Mouse (Mus musculus): ENCODE data around the gene Efemp2. TPM values are rescaled to one million over a fixed set of nuclear protein-coding genes. Genes with fewer than 3 reads are reported as not detected.

Efemp2 gene
- 1 to 10 TPM in 1 of 2 experiments, not detected in 1; 1.5 TPM for total RNA-seq (2023)

DNA sequence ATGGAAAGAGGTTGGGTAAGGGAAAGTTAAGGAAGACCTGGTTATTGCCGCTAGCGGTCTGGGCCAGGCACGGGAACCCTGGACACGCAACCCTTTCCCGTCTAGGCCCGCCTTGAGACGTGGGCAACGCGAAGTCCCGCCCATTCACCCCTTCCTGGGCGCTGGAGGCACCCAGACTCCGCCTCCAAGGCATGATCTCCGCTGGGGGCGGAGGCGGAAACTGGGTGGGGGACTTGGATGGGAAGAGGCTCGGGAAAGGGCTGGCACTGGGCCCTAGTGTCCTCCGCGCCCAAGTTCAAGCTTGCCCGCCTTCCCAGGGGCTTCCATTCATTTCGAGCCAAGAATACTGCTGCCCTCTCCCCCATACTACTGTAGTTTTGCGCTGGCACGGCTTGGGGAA lies at the start of gene Efemp2:
Gene Efemp2, plus strand, starts transcription at position 235 of the 400 bp plus-strand sequence.

DNA sequence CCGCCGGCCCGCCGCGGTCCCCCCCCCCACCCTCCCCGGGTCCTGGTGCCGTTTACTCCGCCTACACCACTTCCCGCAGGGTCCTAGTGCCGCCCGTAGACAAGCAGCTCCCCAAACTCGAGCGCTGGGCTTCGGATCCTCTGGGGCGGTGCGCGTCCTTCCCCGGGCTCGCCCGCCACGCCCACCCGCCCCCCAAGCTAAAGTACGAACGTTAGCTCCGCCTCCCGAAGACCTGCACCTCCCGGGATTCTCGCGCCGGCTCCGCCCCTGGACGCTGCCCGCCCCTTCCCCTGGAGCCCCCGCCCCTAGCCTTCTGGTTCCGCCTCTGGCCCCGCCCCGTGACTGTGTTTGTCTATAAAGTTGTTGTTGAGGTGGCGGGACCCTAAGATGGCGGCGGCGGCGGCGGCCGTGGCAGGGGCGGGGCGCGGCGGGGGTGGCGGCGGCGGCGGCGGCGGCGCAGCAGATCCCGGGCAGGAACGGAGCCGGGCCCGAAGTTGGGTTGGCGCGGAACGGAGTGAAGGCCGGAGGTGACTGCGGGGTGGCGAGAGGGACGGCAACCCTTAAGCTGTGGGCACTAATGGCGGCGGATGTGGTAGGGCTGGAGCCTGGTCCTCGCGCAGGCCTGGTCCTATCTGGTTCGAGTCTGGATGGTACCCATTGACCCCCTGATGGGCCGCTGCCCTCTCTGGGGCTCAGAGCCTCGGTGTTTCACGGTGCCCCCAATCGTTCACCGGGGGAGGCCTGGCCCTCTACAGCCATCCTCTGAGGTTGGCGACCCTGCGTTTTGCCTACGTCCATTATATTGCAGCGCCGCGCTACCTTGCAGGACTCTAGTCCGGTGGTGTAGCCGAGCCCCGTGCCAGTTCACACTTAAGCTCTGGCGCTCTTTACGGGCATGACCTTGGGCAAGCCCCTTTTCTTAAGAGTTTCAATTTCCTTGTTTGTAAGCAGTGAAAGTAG lies 48.7 kb upstream of the Efemp2 start, which contains the start of the genes Drap1 and AI837181:
Gene Drap1, minus strand, starts transcription at position 198 of the 960 bp plus-strand sequence.
Gene AI837181, plus strand, starts transcription at position 363 of the 960 bp plus-strand sequence.

DNA sequence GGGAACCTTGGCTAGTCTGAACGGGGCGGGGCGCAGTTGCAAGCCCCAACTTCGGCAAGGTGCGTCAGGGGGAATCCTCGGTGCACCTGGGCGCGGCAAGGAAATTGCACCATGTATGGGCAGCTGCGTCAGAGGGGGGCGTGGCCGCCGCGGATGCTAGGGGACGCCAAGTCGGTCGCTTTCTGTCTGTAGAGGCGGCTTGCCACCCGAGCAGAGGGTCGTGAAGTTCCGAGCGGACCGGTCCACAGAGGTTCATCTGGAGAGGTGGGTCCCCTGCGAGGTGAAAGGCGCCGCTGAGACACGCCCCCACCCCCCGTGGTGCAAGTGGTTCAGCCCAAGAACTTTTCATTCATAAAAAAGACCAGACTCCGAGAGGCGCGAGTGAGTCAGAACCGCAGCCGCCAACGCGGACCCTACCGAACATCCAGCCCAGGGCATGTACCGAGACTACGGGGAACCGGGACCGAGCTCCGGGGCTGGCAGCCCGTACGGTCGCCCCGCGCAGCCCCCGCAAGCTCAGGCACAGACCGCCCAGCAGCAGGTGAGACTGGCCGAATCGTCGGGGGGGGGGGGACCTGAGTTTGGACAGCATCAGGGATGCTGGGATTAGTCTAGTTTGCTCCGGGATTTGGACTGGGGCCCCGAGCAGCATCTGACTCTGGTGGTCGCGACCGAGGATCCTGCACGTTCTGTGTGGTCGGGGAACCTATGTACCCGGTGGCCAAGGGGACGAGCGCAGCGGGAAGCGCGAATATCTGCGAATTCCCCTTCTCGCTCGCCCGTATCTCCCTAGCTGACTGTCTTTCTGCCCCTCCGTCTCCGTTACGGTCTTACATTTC lies 26.0 kb upstream of the Efemp2 start, which contains the start of gene Fosl1:
Gene Fosl1, plus strand, starts transcription at position 33 of the 839 bp plus-strand sequence.

DNA sequence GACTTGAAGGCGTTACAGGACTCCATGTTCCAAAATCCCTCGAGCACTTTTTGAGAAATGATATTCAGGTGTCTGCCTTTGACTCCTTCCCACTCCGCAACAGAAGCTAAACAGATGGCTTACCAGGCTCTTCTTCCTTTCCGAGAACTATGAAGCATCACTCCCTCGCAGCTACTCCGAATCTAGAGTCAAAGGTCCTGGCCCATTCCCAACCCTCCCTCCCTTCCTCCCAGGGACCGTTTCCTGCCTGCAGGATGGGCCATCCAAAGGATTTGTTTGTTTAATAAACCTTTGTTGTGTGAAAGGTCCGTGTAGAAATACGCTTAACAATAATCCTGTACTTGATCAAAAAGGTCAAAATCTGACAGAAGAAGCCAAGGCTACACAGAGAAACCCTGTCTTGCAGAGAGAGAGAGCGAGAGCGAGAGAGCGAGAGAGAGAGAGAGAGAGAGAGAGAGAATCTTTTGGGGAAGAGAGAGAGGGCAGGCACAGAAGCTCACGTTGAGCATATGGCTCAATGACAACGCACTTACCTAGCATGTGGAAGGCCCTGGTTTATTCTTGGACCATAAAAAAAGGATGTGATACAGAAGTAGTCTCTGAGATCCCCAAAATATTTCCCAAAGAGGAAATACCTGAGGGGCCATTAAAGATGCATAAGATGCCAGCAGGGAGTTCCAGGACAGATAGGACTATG lies 15.9 kb upstream of the Efemp2 start, which contains the start of gene Ccdc85b:
Gene Ccdc85b, minus strand, starts transcription at position 149 of the 697 bp plus-strand sequence.

DNA sequence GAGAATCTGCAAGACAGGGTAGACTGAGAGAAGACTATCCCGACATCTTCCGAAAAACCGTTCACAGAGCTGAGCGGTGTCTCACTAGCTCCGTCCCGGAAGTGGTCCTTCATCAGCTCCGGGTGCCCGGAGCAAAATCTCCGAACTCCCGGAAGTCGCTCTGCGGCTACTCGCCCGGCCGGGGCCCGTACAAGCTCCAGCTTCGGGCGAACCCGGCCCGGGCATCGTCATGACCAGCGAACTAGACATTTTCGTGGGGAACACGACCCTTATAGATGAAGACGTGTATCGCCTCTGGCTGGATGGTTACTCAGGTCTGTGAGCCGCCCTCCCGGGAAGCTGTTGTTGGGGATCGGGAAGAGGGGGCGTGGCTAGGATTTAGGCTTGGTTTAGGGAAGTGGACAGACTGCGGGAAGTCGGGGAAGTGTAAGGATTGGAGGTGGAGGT lies 13.3 kb upstream of the Efemp2 start, which contains the start of gene Fibp:
Gene Fibp, plus strand, starts transcription at position 151 of the 447 bp plus-strand sequence.

DNA sequence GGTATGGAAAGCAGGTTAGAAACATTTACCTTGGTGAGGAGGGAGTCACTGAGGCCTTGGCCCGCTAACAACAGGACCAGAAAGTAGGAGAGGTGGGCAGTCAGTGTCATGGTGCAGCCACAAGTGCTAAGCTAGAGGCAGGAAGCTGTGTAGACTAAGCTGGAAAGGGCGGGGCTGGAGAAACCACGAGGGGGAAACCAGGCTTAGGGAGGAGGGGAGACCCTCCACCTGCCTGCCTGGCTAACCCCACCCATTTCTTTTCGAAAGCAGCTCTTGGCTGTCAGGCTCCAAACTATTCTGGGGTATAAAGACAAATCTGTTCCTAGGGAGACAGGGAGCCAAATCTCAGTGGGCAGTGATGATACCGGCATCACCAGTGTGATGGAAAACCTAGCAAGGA lies 5.4 kb upstream of the Efemp2 start, which contains the start of gene Ctsw:
Gene Ctsw, minus strand, starts transcription at position 134 of the 400 bp plus-strand sequence.

DNA sequence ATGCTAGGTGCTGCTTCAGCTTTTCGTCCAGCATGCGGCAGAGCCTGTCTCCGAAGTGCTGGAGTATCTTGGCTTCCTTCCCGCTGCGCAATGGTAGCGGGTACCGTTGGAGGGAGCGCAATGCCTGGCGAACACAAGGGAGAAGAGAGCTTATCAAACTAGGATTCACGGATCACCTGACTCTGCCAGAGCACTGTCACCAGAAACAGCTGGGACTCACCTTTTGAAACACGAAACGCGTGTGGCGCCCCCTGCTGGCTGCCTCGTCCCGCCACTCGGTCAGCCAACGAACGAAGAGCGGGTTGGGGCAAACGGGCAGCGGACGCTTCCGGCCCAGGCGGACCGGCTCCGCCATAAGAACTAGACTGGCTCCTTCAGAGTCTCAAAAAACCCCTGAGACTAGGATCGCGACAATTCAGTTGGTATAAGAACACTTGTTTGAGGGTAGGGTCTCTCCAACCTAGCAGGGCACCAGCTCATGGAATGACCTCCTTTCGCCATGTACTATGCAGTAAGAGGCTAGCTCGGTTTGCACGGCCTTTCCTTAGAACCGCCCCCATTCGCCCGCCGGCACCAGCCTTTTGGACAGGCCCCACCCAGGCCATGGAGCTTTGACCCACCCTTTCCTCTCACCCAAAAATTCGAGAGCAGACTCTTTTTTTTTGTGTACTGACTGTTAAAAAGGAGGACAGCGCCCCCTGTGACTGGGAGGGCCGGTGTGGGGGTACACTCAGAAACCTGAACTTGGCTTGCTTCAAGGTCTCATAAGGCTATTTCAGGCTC lies 14.2 kb downstream of the Efemp2 start, which contains the start of gene Mus81:
Gene Mus81, minus strand, starts transcription at position 635 of the 783 bp plus-strand sequence.

DNA sequence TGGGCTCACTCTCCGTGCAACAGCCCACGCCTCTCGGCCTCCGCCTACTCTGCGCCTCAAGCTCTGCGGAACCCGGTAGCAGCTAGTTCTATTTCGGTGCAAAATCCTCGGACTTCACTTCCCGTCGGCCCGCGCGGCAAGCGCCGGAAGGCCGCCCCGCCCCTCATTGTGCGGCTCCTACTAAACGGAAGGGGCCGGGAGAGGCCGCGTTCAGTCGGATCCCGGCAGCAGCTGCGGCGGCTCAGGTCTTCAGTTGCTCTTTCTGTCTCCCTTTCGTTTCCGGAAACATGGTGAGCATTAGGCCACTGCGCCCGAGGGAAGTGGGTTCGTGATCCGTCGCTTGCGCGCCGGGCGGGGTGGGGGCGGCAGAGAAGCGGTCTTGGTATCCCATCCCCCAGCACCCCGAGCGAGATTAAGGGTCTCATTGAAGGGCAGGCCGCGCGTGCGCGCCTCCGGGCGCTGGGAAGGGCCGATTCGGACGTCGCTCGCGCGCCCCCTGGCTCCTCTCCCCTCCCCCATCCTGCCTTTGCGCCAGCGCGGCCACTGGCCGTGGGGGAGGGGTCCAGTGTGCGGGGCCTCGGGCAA lies 16.7 kb downstream of the Efemp2 start, which contains the start of gene Cfl1:
Gene Cfl1, plus strand, starts transcription at position 143 of the 585 bp plus-strand sequence.

DNA sequence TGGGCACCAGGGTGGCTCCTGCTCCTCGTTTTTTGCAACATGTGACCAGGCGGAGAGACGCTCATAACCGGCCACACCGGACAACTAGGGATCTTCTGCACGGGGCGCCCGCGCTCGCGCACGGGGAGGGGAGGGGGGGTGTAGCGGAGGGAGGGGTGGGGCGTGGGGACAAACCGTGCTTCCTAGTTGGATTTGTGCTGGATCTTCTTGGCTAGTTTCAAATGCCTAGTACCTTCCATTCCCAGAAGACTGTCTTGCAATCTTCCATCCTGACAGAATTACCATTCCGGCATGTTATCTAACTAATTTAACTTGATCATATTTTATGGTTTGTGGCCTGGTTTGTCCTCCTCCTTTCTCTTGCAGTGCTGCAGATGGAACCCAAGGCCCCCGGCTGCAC lies 29.9 kb downstream of the Efemp2 start, which contains the start of gene 1700020D05Rik:
Gene 1700020D05Rik, minus strand, starts transcription at position 101 of the 400 bp plus-strand sequence.

DNA sequence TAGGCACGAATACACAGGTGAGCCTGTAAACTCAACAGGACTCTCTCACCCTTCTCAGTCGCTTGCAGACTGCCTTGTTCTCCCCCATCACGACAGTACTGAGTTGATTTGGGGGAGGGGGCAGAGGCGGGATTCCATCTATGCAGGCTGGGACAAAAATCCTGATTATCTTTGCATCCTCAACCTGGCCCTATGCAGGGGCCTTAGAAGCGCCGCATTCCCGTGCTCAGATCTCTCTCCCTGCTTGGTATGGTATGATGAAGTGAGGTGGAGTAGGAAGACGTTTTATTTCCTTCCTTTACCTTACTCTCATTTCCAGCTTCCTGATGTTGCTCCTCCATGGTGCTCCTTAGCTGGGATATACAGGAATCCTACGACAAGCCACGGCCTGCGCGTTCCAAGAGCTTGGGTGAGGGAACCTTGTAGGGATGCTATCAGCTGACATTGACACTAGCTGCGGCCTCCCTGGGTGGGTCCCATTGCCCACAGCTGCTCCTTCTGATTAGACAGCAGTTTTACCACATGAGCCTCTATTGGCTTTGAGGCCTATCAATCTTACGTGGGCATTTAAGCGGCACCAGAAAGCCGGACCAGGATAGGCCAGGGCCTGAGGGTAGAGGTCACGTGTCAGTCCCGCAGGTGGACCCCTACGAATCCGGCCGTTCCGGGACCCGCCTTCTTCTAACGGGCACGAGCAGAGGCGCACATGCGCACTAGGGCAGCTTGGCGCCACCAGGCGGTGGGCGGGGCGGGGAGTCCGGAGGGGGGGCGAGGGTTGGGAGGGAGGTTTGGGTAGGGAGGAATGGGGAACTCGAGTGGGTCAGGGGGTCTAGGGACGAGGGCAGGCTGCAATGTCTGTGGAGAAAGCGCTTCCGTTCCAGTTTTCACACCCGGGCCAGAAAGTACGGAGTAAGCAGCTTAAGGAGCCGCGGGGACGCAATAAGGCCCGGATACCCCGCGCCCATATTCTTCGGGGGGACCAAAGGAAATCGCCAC lies 36.6 kb downstream of the Efemp2 start, which contains the start of gene Snx32:
Gene Snx32, minus strand, starts transcription at position 508 of the 996 bp plus-strand sequence.

Other genes starting within 250 kb of the Efemp2 start
- 10 to 100 TPM; 81.2 to 92.8 TPM for gene Pacs1, start 200.8 kb upstream of the Efemp2 start, total RNA-seq (2023)
- 100 to 1,000 TPM; 309 to 311 TPM for gene Sf3b2, start 178.5 kb upstream of the Efemp2 start, total RNA-seq (2023)
- gene Gal3st3, start 175.6 kb upstream of the Efemp2 start, total RNA-seq (2023), result not detected
- not detected for gene Catsper1, start 138.2 kb upstream of the Efemp2 start, total RNA-seq (2023)
- not detected for gene Cst6, start 124.4 kb upstream of the Efemp2 start, total RNA-seq (2023)
- 10 to 100 TPM; 39.6 to 43.4 TPM for gene Eif1ad, start 107.2 kb upstream of the Efemp2 start, total RNA-seq (2023)
- gene Banf1, start 106.8 kb upstream of the Efemp2 start, total RNA-seq (2023), result 10 to 100 TPM; 93.0 to 94.1 TPM
- gene Sart1, start 85.3 kb upstream of the Efemp2 start, total RNA-seq (2023), result 100 to 1,000 TPM; 177 to 198 TPM
- not detected for gene Tsga10ip, start 71.4 kb upstream of the Efemp2 start, total RNA-seq (2023)
- 100 to 1,000 TPM; 174 to 177 TPM for gene Drap1, start 49.0 kb upstream of the Efemp2 start, total RNA-seq (2023)
- gene AI837181, start 48.8 kb upstream of the Efemp2 start, total RNA-seq (2023), result 10 to 100 TPM; 59.5 to 60.9 TPM
- gene Fosl1, start 26.4 kb upstream of the Efemp2 start, total RNA-seq (2023), result 1 to 10 TPM in 1 of 2 experiments, not detected in 1; 1.3 TPM
- gene Ccdc85b, start 16.1 kb upstream of the Efemp2 start, total RNA-seq (2023), result 1 to 10 TPM; 3.1 to 3.6 TPM
- gene Fibp, start 13.3 kb upstream of the Efemp2 start, total RNA-seq (2023), result 100 to 1,000 TPM; 115 to 174 TPM
- gene Ctsw, start 5.4 kb upstream of the Efemp2 start, total RNA-seq (2023), result 1 to 10 TPM; 2.0 to 3.3 TPM
- gene Mus81, start 14.4 kb downstream of the Efemp2 start, total RNA-seq (2023), result 10 to 100 TPM; 39.6 to 51.8 TPM
- 1,000 to 10,000 TPM; 1,245 to 1,301 TPM for gene Cfl1, start 16.5 kb downstream of the Efemp2 start, total RNA-seq (2023)
- 1 to 10 TPM; 3.5 to 4.9 TPM for gene 1700020D05Rik, start 29.8 kb downstream of the Efemp2 start, total RNA-seq (2023)
- 10 to 100 TPM; 10.4 to 14.2 TPM for gene Snx32, start 36.6 kb downstream of the Efemp2 start, total RNA-seq (2023)
- not detected for gene Ovol1, start 86.7 kb downstream of the Efemp2 start, total RNA-seq (2023)
- gene Ap5b1, start 94.1 kb downstream of the Efemp2 start, total RNA-seq (2023), result 10 to 100 TPM; 21.5 to 25.2 TPM
- gene Rnaseh2c, start 127.9 kb downstream of the Efemp2 start, total RNA-seq (2023), result 100 to 1,000 TPM in 1 of 2 experiments, 10 to 100 TPM in 1; 92.4 to 109 TPM
- gene Kat5, start 136.3 kb downstream of the Efemp2 start, total RNA-seq (2023), result 100 to 1,000 TPM; 107 to 122 TPM
- 100 to 1,000 TPM; 132 to 136 TPM for gene Rela, start 163.5 kb downstream of the Efemp2 start, total RNA-seq (2023)
- 100 to 1,000 TPM; 661 to 707 TPM for gene Sipa1, start 189.8 kb downstream of the Efemp2 start, total RNA-seq (2023)
- gene Map3k11, start 214.8 kb downstream of the Efemp2 start, total RNA-seq (2023), result 10 to 100 TPM; 62.0 to 64.7 TPM
- 100 to 1,000 TPM; 203 to 215 TPM for gene Pcnx3, start 215.0 kb downstream of the Efemp2 start, total RNA-seq (2023)
- not detected for gene Kcnk7, start 230.4 kb downstream of the Efemp2 start, total RNA-seq (2023)

Data from B cell, adult 67 days (primary cell).